Mouse (Mus musculus) cerebellum, adult 2 months (tissue): ENCODE results near the gene Rnls. TPM values are rescaled to one million over a fixed set of nuclear protein-coding genes. Genes with fewer than 3 reads are reported as not detected.

Experiments
- DNase-seq, 2 experiments: peaks; one replicate each; pipeline ENCODE4 v3.0.0; 2021
- H3K27ac ChIP-seq: fragments of 200-500 bp; 2 replicates; pipeline ENCODE4 v1.5.1; 2012; ENCODE audit warnings: low read length, control low read depth, inconsistent platforms; ENCODE audit not compliant: insufficient read depth
- H3K27me3 ChIP-seq: fragments of 200-500 bp; 2 replicates; pipeline ENCODE4 v1.6.1; 2012; ENCODE audit warnings: inconsistent platforms, mild to moderate bottlenecking, low read length, moderate library complexity; ENCODE audit not compliant: control insufficient read depth, insufficient read depth
- H3K4me1 ChIP-seq: fragments of 200-500 bp; 2 replicates; pipeline ENCODE4 v1.6.1; 2011; ENCODE audit warnings: low read length; ENCODE audit not compliant: control insufficient read depth, insufficient read depth
- H3K4me3 ChIP-seq: fragments of 200-500 bp; replicated peaks from 2 replicates; pipeline ENCODE3; 2011; ENCODE audit warnings: mild to moderate bottlenecking, low read depth, low read length, control low read depth; ENCODE audit not compliant: insufficient read depth
- CTCF ChIP-seq: fragments of 200-500 bp; IDR thresholded peaks from 2 replicates; pipeline ENCODE4 v1.5.1; 2011; ENCODE audit warnings: low read depth, mild to moderate bottlenecking, control low read depth, low read length, moderate library complexity, borderline replicate concordance; ENCODE audit not compliant: insufficient read depth
- POLR2A ChIP-seq: fragments of 200-500 bp; IDR thresholded peaks from 2 replicates; pipeline ENCODE4 v1.6.1; 2011; ENCODE audit warnings: low read length, control low read depth, borderline replicate concordance; ENCODE audit not compliant: insufficient read depth
- whole genome bisulfite sequencing: fragments of 180-500 bp; shearing (Covaris S2); methylation state at CpG from one replicate; pipeline ENCODE4 v1.1.7; 2018; 5-methylcytosine and 5-hydroxymethylcytosine counted together
- polyA plus RNA-seq: library from polyadenylated mRNA; depleted of rRNA; stranded (reverse); fragments of >200 nt; gene quantifications from 2 replicates; pipeline ENCODE4 v1.2.3, GENCODE M21; 2012

Gene Rnls
- polyA plus RNA-seq, 1 experiment: 2.5 TPM

DNA sequence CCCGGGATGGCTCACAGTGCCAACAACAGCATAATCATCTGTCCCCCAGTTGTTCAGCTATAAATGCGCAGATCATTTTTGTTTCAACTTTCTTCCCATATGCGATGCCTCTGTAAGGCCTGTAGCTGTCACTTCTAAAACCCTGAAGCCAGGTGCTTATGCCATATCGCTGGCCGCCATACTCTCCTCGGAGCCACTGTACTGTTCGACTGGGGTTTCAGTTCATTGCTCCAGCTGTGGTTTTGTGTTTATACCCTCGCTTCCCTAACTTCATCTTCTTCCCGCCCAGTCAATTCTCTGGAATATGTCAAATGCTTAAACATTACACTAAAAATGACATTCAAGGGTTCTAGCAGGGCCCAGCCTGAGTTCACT lies 167.1 kb downstream of the Rnls start:
- 91% methylated on average over 9 of the region's 9 CpGs for WGBS
- Histone ChIP-seq H3K27ac (peak overlapping the region; percentile 50), H3K4me1 (peaks cover 3% of the 10 kb centered on the region; the same call in 1 of the 2 replicates), H3K27me3 (no peaks in the 10 kb centered on the region), H3K4me3 (no peak overlapping the region)
- no peak for DNase-seq
- TF ChIP-seq POLR2A: no peak
- TF ChIP-seq CTCF: no peak

DNA sequence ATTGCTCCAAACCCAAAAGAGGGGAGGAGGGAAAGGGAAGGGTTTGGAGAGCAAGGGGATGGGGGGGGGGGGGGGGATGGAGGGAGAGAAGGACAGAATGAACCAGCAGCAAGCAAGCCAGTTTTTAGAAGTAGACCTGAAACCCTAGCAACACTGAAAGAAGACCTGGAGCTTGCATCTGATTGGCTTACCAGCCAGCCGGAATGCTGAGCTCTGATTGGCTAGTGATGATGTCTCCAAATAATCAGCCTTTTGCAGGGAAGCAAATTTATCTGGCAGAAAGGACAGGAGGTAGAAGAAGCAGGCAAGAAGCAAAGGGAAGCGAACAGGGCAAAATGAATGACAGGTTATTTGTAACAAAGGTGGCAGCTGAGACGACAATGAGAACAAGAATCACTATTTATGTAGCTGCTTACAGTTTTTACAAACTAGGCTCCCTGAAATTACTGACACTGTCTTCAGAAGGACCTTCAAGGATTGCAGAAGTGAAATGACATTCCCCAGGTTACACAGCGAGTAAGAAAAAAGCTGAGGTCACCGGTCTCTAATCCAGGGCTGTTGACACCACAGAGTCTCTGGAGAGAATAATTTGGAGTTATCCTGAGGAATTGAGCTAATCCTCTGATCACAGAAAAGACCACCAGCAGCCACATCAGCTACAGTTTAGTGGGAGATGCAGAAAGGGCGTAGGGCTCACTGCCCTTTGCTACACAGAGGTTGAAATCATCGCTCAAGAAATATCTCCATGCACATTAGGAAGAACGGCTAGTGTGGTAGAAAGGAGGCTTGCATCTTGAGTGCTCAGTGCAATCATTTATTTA lies 167.7 kb downstream of the Rnls start:
- Histone ChIP-seq H3K27me3 (no peaks in the 10 kb centered on the region), H3K4me1 (peaks cover 3% of the 10 kb centered on the region; the same call in 1 of the 2 replicates), H3K27ac (peak overlapping the region; percentile 36), H3K4me3 (peak overlapping the region; percentile 17)
- WGBS: 31% methylated on average over 8 of the region's 8 CpGs
- DNase-seq: peak; percentile 75 to 91
- TF ChIP-seq POLR2A (peak; percentile 75; the same call in 1 of the 2 replicates), CTCF (no peak)

DNA sequence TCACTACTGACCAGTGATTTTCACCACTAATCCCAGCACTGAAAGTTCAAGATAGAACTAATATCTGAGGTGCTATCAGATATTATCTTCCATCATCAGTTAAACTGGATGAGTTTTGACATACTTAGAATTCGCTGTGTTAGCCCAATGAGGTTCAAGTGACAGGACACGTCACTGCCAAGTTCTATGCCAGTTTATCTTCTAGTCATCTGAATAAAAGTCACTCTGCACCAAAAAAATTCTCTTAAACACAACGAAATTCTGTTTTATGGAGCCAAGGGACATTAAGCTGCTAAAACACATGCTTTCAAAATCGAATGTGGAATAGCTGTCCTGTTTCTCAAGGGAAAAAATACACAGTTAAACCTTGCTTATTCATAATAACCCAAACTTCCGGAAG lies 168.3 kb downstream of the Rnls start:
- TF ChIP-seq POLR2A (no peak), CTCF (no peak)
- DNase-seq: no peak
- no peak overlapping the region for H3K27ac ChIP-seq
- peaks cover 3% of the 10 kb centered on the region; the same call in 1 of the 2 replicates for H3K4me1 ChIP-seq
- H3K4me3 ChIP-seq: no peak overlapping the region
- no peaks in the 10 kb centered on the region for H3K27me3 ChIP-seq
- 20% methylated on average over 5 of the region's 5 CpGs for WGBS

DNA sequence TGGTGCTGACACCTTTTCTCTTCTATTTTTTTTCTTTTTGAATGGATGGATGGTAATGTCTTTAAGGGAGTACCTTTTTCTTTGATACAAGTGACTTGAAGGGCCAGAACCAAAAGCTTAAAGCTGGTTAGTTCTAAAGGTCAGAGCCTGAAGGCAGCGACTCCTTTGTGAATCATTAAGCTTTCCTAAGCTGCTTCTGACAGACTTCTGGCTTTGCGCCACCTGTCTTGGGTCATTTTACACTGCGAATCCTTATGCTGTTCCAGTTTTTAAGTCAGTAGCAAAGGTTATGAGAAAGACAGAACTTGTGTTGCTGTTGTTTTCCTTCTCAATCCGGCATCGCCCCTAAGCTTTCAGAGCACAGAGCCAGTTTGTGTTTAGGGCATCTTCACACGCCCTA lies 168.8 kb downstream of the Rnls start:
- TF ChIP-seq CTCF (no peak), POLR2A (no peak)
- Histone ChIP-seq H3K27ac (no peak overlapping the region), H3K27me3 (no peaks in the 10 kb centered on the region), H3K4me1 (peaks cover 3% of the 10 kb centered on the region; the same call in 1 of the 2 replicates), H3K4me3 (no peak overlapping the region)
- peak; percentile 16 to 37 for DNase-seq
- WGBS: 36% methylated on average over 6 of the region's 6 CpGs

DNA sequence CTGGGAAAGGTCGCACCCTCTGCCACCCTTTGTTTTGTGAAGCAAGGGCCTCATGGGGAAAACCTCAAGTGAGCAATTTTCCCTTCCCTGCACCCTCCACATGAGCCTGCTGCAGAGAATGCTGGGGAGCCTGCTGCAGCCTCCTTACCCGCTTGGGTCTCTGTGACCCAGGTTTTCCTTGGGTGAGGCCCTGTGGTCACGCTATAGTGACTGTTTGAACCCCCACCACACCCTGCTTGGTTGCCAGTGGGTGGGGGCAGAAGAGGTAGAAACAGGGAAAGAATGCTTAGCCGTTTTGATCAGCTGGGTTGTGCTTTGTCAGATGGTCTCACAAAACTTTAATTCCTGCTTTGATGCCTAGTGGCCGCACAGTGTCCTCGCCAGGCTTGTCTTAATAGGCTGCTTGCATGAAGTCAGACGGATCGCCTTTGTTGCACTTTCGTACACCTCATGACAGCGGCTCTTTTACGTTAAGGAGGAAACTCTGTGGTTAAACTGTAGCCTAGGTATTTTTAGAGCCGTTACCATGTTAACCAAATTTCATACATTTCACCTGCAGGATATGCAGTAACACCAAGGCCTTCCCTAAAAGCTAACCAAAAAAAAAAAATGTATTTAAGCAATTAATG lies 169.4 kb downstream of the Rnls start:
- no peak for TF ChIP-seq POLR2A
- TF ChIP-seq CTCF: no peak
- Histone ChIP-seq H3K27me3 (no peaks in the 10 kb centered on the region), H3K4me1 (peaks cover 3% of the 10 kb centered on the region; the same call in 1 of the 2 replicates), H3K27ac (no peak overlapping the region), H3K4me3 (no peak overlapping the region)
- 70% methylated on average over 12 of the region's 12 CpGs for WGBS
- no peak for DNase-seq

DNA sequence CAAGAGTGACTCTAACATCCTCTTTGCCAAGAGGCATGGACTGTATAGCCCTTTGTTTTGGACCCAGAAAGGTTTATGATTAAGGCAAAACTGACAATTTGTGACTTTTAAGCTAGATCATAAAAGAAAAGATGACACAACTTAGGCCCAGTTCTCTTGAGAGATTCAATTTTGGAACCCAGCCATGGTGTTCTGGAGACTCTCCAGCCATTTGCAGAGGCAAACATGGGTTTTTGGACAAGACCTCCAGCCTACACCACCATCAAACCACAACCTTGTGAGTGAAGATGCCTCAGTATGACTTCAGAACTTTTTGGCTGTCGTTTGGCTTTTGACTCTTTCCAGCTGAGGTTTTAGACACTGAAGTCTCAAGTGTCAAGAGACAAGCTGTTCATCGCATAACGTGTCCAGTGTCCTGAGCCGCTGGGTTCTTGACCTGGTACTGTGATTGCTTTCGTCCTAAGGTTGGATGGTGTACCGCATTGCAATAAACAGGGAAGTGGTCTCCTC lies 174.2 kb downstream of the Rnls start:
- Histone ChIP-seq H3K27me3 (no peaks in the 10 kb centered on the region), H3K27ac (no peak overlapping the region), H3K4me1 (no peaks in the 10 kb centered on the region), H3K4me3 (no peak overlapping the region)
- 70% methylated on average over 6 of the region's 6 CpGs for WGBS
- DNase-seq: no peak
- TF ChIP-seq CTCF: no peak
- TF ChIP-seq POLR2A: no peak

DNA sequence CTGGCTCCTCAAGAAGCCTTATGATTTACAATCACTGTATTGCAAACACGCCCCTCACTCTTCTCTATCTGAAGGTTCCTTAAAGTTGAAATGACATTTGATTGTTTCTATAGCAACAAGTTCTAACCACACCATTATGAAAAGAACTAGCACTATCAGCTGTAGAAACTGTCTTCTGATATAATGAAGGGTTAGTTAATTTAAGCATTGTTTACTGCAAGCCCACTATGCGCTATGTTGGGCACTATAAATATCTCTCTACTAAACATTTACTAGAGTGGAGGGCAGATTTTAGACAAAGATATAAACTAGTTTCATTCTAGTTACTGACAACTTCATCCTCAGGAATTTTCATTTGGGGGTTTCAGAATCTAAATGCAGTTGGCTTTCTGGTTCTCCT lies 182.4 kb downstream of the Rnls start:
- TF ChIP-seq CTCF (no peak), POLR2A (no peak)
- Histone ChIP-seq H3K27me3 (no peaks in the 10 kb centered on the region), H3K27ac (no peak overlapping the region), H3K4me1 (no peaks in the 10 kb centered on the region), H3K4me3 (no peak overlapping the region)
- 84% methylated on average over 2 of the region's 2 CpGs for WGBS
- DNase-seq: no peak
